Mouse (Mus musculus) heart, adult 2 months (tissue): ENCODE measurements around the gene Inhba. TPM values are rescaled to one million over a fixed set of nuclear protein-coding genes. Genes with fewer than 3 reads are reported as not detected.

ENCODE experiments used
- DNase-seq, 2 experiments: peaks; one replicate each; pipeline ENCODE4 v3.0.0; 2021
- H3K27ac ChIP-seq: fragments of 200-600 bp; 2 replicates; pipeline ENCODE4 v1.8.1; 2022
- H3K27me3 ChIP-seq: fragments of 200-500 bp; 2 replicates; pipeline ENCODE4 v1.6.1; 2012; ENCODE audit warnings: mild to moderate bottlenecking, low read length, inconsistent platforms, mixed read lengths; ENCODE audit not compliant: control insufficient read depth, insufficient read depth
- H3K36me3 ChIP-seq: fragments of 200-500 bp; 2 replicates; pipeline ENCODE4 v1.6.1; 2012; ENCODE audit warnings: low read length, inconsistent platforms; ENCODE audit not compliant: control insufficient read depth, insufficient read depth
- H3K4me1 ChIP-seq: fragments of 200-500 bp; 2 replicates; pipeline ENCODE4 v1.6.1; 2011; ENCODE audit warnings: low read length; ENCODE audit not compliant: control insufficient read depth, insufficient read depth
- H3K4me3 ChIP-seq: fragments of 200-600 bp; 2 replicates; pipeline ENCODE4 v1.8.1; 2022
- H3K79me2 ChIP-seq: fragments of 200-500 bp; replicated peaks from 2 replicates; pipeline ENCODE4 v1.6.1; 2012; ENCODE audit warnings: mild to moderate bottlenecking, inconsistent platforms, low read length, moderate library complexity, mixed read lengths; ENCODE audit not compliant: control insufficient read depth, insufficient read depth
- H3K9ac ChIP-seq: fragments of 200-500 bp; 2 replicates; pipeline ENCODE4 v1.6.1; 2012; ENCODE audit warnings: low read depth, mild to moderate bottlenecking, control low read depth, inconsistent platforms, low read length, mixed read lengths
- CTCF ChIP-seq: fragments of 200-600 bp; IDR thresholded peaks from 2 replicates; pipeline ENCODE4 v1.8.1; 2022; ENCODE audit warnings: antibody characterized with exemption, mild to moderate bottlenecking, moderate library complexity
- EP300 ChIP-seq: fragments of 200-500 bp; IDR thresholded peaks from 2 replicates; pipeline ENCODE4 v1.6.1; 2011; ENCODE audit warnings: low read depth, low read length, control low read depth; ENCODE audit not compliant: insufficient read depth
- POLR2A ChIP-seq: fragments of 200-500 bp; IDR thresholded peaks from 2 replicates; pipeline ENCODE4 v1.6.1; 2011; ENCODE audit warnings: mild to moderate bottlenecking, low read depth, low read length, control low read depth; ENCODE audit not compliant: insufficient read depth
- WGBS: fragments of 180-500 bp; shearing (Covaris S2); methylation state at CpG from one replicate; pipeline ENCODE4 v1.1.7; 2018; 5-methylcytosine and 5-hydroxymethylcytosine counted together
- intact Hi-C: fragments of 180-260 bp; cut with DNase I; formaldehyde crosslinking; loops from one replicate; pipeline ENCODE4 v1.15.1; 2025
- polyA plus RNA-seq: library from polyadenylated mRNA; depleted of rRNA; stranded (reverse); fragments of >200 nt; gene quantifications from 2 replicates; pipeline ENCODE4 v1.2.3, GENCODE M21; 2012
- total RNA-seq, 2 experiments: library from RNA; stranded (reverse); gene quantifications; 2 replicates each; pipeline ENCODE4 v1.2.3; 2021

The Inhba gene
- total and polyA plus RNA-seq, 3 experiments, result 0.61 to 2.5 (median 2.5) TPM

GRCm38 (mm10) chr13:16018807-16019510 is 7.3 kb downstream of the Inhba start:
- 70% methylated on average over 3 of the region's 3 CpGs for WGBS
- no peaks in the 10 kb centered on the region for H3K36me3 ChIP-seq

GRCm38 (mm10) chr13:16020659-16021058 is 9.0 kb downstream of the Inhba start:
- WGBS, result 3% methylated on average over 1 of the region's 1 CpGs
- Histone ChIP-seq H3K79me2 (no peaks in the 10 kb centered on the region), H3K36me3 (no peaks in the 10 kb centered on the region), H3K27ac (no peak overlapping the region), H3K4me1 (no peaks in the 10 kb centered on the region), H3K27me3 (peaks cover 3% of the 10 kb centered on the region; the same call in 1 of the 2 replicates), H3K4me3 (no peak overlapping the region), H3K9ac (no peak overlapping the region)
- intact Hi-C loops, result no loop called here
- no peak for DNase-seq
- peak; percentile 72 for TF ChIP-seq CTCF
- no peak for TF ChIP-seq EP300

More at GRCm38 (mm10) chr13:16018807-16019510, 7.3 kb downstream of the Inhba start:
- Histone ChIP-seq H3K9ac (no peak overlapping the region), H3K4me1 (no peaks in the 10 kb centered on the region), H3K27me3 (peaks cover 3% of the 10 kb centered on the region; the same call in 1 of the 2 replicates), H3K79me2 (no peaks in the 10 kb centered on the region), H3K27ac (no peak overlapping the region), H3K4me3 (no peak overlapping the region)
- no peak for DNase-seq
- no peak for TF ChIP-seq EP300
- no peak for TF ChIP-seq POLR2A
- no peak for TF ChIP-seq CTCF
- intact Hi-C loops, result loop anchor here (10.0 kb wide), 1 partner anchor 806 kb away; no protein-coding TSS in a partner anchor

GRCm38 (mm10) chr13:16021181-16021580 is 9.5 kb downstream of the Inhba start:
- WGBS, result 32% methylated on average over 6 of the region's 6 CpGs
- Histone ChIP-seq H3K9ac (no peak overlapping the region), H3K36me3 (no peaks in the 10 kb centered on the region), H3K4me1 (no peaks in the 10 kb centered on the region), H3K79me2 (no peaks in the 10 kb centered on the region), H3K27ac (no peak overlapping the region), H3K4me3 (no peak overlapping the region), H3K27me3 (peaks cover 3% of the 10 kb centered on the region; the same call in 1 of the 2 replicates)
- no peak for DNase-seq
- intact Hi-C loops, result no loop called here
- TF ChIP-seq POLR2A (no peak), EP300 (no peak), CTCF (no peak)

- intact Hi-C loops, result no loop called here
- WGBS, result 70% methylated on average over 7 of the region's 7 CpGs
- no peak overlapping the region for H3K9ac ChIP-seq
- H3K27ac ChIP-seq, result no peak overlapping the region
- DNase-seq, result no peak
- H3K36me3 ChIP-seq, result no peaks in the 10 kb centered on the region
- no peaks in the 10 kb centered on the region for H3K79me2 ChIP-seq
- no peak for TF ChIP-seq POLR2A
- no peak for TF ChIP-seq EP300
- TF ChIP-seq CTCF, result no peak
- peaks cover 3% of the 10 kb centered on the region; the same call in 1 of the 2 replicates for H3K27me3 ChIP-seq
- H3K4me1 ChIP-seq, result no peaks in the 10 kb centered on the region
- no peak overlapping the region for H3K4me3 ChIP-seq
Observed at GRCm38 (mm10) chr13:16021849-16022248, 10.2 kb downstream of the Inhba start.

GRCm38 (mm10) chr13:16022536-16022935 is 10.9 kb downstream of the Inhba start:
- Histone ChIP-seq H3K27me3 (peaks cover under 1% of the 10 kb centered on the region; the same call in 1 of the 2 replicates), H3K36me3 (no peaks in the 10 kb centered on the region), H3K79me2 (no peaks in the 10 kb centered on the region), H3K4me3 (no peak overlapping the region), H3K27ac (no peak overlapping the region), H3K9ac (no peak overlapping the region), H3K4me1 (no peaks in the 10 kb centered on the region)
- no peak for TF ChIP-seq CTCF
- no peak for TF ChIP-seq EP300
- no peak for TF ChIP-seq POLR2A
- WGBS, result 85% methylated on average over 8 of the region's 8 CpGs
- no peak for DNase-seq
- intact Hi-C loops, result no loop called here

- intact Hi-C loops, result no loop called here
- DNase-seq, result no peak
- peak; percentile 17 for TF ChIP-seq CTCF
- no peak for TF ChIP-seq EP300
- no peak for TF ChIP-seq POLR2A
- no peak overlapping the region for H3K4me3 ChIP-seq
- H3K36me3 ChIP-seq, result no peaks in the 10 kb centered on the region
- WGBS, result 65% methylated on average over 13 of the region's 13 CpGs
- H3K9ac ChIP-seq, result no peak overlapping the region
- no peaks in the 10 kb centered on the region for H3K79me2 ChIP-seq
- no peak overlapping the region for H3K27ac ChIP-seq
- no peaks in the 10 kb centered on the region for H3K4me1 ChIP-seq
- no peaks in the 10 kb centered on the region for H3K27me3 ChIP-seq
Observed at GRCm38 (mm10) chr13:16023070-16024039, 11.7 kb downstream of the Inhba start.
